Mouse (Mus musculus) gastrocnemius, postnatal 10 days (tissue): ENCODE measurements around the gene Il3. TPM values are rescaled to one million over a fixed set of nuclear protein-coding genes. Genes with fewer than 3 reads are reported as not detected.

ENCODE experiments used
- total RNA-seq, 2 experiments: library from RNA; stranded (reverse); gene quantifications; 2 replicates each; pipeline ENCODE4 v1.2.3; 2021

Gene Il3
- total RNA-seq, 2 experiments from 2014 or later, result not detected

Other genes with a start within 250 kb of the Il3 start
- 1 to 10 TPM; 1.4 to 2.8 TPM for gene Slc22a4, start 239.2 kb downstream of the Il3 start, total RNA-seq
- gene Pdlim4, start 198.3 kb downstream of the Il3 start, total RNA-seq, result 10 to 100 TPM; 26.0 to 37.9 TPM
- gene P4ha2, start 167.2 kb downstream of the Il3 start, total RNA-seq, result 10 to 100 TPM; 21.1 to 27.7 TPM
- gene Csf2, start 17.6 kb downstream of the Il3 start, total RNA-seq, result not detected
- 10 to 100 TPM; 21.3 to 21.6 TPM for gene Acsl6, start 36.5 kb upstream of the Il3 start, total RNA-seq
- gene Meikin, start 103.4 kb upstream of the Il3 start, total RNA-seq, result not detected
- gene Fnip1, start 170.9 kb upstream of the Il3 start, total RNA-seq, result 10 to 100 TPM; 18.2 to 19.0 TPM